Mouse (Mus musculus): ENCODE measurements around the gene Slc12a8. TPM values are rescaled to one million over a fixed set of nuclear protein-coding genes. Genes with fewer than 3 reads are reported as not detected.
"Not testable (repeated sequence)": the region's sequence is repeated elsewhere in the genome, so short reads cannot be mapped to it uniquely, and the experiment has no call there.

The Slc12a8 gene
- total RNA-seq (2021) = 1 to 10 TPM; 1.3 to 1.5 TPM

DNA sequence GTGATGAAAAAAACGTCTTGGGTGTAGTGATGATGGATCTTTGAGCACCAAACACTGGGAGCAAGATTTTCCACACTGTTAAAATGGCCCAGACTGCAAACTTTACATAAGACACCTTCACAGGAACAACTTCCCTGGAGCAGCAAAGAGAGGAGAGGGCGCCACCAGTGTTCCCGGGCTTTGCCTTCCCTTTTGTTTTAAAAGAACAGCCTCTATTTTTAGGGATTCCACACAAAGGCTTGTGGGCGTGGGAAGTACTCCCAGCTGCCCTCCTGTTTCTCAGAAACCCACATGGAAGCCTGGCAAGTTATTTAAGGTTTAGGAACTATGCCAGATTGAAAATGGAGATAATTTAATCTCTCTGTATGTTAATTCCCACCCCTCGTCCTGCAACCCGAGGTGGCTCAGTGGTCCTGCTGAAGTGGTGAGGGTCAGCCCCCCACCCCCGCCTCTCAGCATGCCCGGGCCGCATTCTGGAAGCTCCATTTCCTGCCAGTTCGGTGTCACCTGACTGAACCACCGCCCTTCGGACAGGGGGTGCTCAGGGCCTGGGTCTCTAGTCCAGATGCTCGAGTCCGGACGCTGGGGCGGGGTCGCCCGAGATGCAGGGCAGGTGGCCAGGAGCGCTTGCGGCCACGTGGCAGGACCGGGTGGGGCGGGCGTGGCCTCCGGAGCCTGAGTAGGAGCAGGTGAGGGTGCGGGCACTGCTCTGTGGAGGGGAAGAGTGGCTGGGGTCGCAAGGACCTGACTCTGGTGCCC is at the start of gene Slc12a8:
TSS of gene Slc12a8 (plus strand) at position 522 of the 759 bp plus-strand sequence.
- peak; percentile 26 for DNase-seq
- intact Hi-C loops (cut with DNase I) = no loop called here

DNA sequence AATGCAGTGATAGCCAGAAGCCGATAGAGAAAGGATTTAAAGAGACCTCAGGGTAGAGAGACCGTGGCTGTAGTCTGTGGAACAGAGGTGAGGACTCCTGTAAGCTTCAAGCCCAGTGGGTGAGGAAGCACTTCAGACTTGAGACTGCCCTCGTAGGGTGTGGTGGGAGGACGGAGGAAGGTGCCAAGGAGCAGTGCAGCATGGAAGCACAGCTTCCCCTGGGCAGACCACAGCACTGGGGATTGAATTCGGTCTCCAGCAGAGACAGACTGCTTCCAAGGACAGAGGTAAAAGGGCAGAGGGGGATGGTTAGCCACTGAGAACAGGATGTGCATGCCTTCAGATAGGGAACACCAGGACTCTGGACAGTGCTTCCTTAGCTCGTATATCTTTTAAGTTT is 49.7 kb upstream of the Slc12a8 start:
- intact Hi-C loops (cut with DNase I) = no loop called here
- DNase-seq = no peak

- no peak for DNase-seq
- intact Hi-C loops (cut with DNase I) = no loop called here
Measured at GRCm38 (mm10) chr16:33469973-33470372, 47.2 kb upstream of the Slc12a8 start.

DNA sequence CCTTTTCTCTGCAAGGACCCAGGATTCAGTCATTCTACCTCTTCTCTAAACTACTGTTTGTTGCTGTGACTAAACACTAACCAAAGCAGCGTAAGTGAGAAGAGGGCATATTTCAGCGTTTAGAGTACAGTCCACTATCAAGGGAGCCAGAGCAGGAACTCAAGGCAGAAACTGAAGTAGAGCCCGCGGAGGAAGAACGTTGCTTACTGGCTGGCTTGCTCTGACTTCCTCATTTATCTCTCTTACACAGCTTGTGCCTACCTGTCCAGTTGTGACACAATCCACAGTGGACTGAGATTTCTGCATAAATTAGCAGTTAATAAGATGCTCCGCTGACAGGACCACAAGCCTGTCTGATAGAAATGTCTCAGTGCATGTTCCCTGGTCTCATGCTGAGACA is 42.7 kb upstream of the Slc12a8 start:
- intact Hi-C loops (cut with DNase I) = no loop called here
- DNase-seq = no peak

- DNase-seq = no peak
- intact Hi-C loops (cut with DNase I) = no loop called here
Measured at GRCm38 (mm10) chr16:33479926-33480325, 37.2 kb upstream of the Slc12a8 start.

- intact Hi-C loops (cut with DNase I) = no loop called here
- DNase-seq = peak; percentile 11
Measured at GRCm38 (mm10) chr16:33481148-33481547, 36.0 kb upstream of the Slc12a8 start.

- intact Hi-C loops (cut with DNase I) = no loop called here
- no peak for DNase-seq
Measured at GRCm38 (mm10) chr16:33482309-33482708, 34.8 kb upstream of the Slc12a8 start.

DNA sequence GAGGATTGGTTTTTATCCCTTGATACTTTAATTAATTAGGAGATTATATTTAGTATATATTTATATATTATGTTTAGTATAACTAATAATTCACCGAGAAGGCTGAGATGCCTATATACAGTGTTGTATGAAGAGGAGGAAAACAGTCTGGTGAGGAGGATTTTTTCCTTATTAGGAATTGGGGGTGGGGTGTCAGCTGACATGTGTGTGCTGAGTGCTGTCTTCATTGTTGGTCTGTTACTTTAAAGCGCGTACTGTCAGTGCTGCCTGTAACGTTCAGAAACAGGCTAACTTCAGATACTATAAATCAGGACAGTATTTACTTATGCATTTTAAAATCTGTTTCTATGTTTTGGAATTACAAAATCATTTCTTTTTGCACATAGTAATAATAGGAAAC is 29.4 kb upstream of the Slc12a8 start:
- no peak for DNase-seq
- intact Hi-C loops (cut with DNase I) = no loop called here

GRCm38 (mm10) chr16:33494374-33494773 is 22.8 kb upstream of the Slc12a8 start:
- intact Hi-C loops (cut with DNase I) = no loop called here
- no peak for DNase-seq

GRCm38 (mm10) chr16:33508082-33508481 is 9.0 kb upstream of the Slc12a8 start:
- DNase-seq = no peak
- intact Hi-C loops (cut with DNase I) = no loop called here

- DNase-seq; intact Hi-C loops (cut with DNase I): not testable (repeated sequence)
Measured at GRCm38 (mm10) chr16:33509231-33509630, 7.9 kb upstream of the Slc12a8 start.

GRCm38 (mm10) chr16:33510856-33511255 is 6.3 kb upstream of the Slc12a8 start:
- DNase-seq; intact Hi-C loops (cut with DNase I): not testable (repeated sequence)

GRCm38 (mm10) chr16:33512555-33512954 is 4.6 kb upstream of the Slc12a8 start:
- intact Hi-C loops (cut with DNase I) = no loop called here
- no peak for DNase-seq

DNA sequence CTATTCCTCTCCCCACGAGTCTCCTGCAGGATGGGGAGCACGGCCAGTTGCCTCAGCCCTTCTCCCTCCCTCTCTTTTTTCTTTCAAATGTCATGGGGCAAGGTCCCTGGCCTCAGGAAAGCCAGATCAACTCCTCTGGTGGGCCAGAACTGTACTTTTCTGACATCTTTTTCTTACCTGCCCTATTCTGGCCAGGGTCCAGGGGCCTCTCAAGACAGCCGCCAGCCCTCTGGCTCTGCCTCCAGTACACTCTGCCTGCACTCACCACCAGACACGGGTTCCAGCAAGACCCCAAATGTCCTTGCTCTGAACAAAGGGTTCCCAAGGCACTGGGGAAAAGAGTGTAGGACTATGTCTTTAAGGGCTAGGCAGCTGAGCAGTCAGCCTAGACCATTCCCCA is 499 bp downstream of the Slc12a8 start:
- intact Hi-C loops (cut with DNase I) = no loop called here
- DNase-seq = no peak

DNA sequence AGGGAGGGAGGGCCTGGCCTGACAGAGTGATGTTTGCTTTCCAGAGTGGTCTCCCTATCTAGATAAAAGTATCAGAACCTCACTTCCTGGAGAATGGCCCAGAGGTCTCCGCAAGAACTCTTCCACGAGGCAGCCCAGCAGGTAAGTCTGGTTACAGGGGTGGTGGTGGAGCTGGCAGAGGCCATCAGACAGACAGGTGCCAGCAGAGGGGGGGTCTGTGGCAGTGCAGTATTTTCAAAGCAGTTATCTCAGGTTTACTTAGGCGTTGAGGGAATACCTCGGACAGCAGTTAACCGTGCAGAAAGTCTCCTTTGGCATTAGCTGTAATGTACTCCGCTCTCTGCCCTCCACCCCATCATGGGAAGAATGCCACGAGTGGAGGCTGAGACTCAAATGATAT is 1.1 kb downstream of the Slc12a8 start:
- DNase-seq = no peak
- intact Hi-C loops (cut with DNase I) = no loop called here

DNA sequence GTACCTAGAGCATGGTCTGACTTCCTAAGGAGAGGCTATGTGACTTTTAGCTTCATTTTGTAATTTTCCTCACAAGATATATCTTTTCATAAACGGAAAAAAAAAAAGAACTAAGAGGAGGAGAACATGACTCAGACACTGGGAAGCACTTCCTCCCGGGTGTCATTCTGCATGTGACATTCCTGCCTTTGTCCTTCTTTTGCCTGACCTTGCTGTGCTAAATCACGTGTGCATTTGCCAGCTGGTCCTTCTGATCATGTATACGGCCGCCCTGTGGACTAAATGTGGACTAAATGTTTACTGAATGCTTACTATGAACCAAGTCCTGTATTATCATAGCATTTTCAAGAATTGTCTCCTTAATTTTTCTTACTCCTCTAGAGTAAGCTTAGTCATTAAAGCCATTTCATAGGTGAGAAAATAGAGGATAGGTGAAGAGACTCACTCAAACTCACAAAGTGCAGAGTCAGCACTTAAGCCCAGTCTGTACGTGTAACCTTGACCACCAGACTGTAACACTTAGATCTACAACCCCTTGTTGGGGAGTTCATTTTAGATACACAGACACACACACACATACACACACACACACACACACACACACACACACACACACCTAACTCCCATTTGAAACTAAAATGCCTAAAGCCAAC is 2.9 kb downstream of the Slc12a8 start:
- DNase-seq = peak; percentile 48

DNA sequence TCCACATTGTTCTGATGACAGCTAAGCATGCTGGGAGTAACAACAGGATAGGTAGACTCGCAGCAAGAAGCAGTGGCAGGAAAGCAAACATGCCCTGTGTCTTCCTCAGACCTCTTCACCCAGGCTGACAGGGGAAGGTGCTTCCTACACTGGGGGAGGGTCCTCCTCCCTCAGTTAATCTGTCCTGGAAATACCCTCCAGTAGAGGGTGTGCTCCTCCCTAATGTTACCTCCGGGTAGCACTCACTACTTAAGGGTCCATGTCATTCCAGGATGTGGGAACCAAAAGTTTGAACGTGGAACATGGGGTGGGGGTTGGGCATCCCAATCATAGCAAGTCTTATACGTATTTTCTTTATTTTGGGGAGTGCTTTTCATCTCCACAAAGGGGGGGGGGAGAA is 5.4 kb downstream of the Slc12a8 start:
- intact Hi-C loops (cut with DNase I) = no loop called here
- DNase-seq = no peak

More for the DNA sequence above, 2.9 kb downstream of the Slc12a8 start:
- intact Hi-C loops (cut with DNase I) = no loop called here

GRCm38 (mm10) chr16:33523571-33523970 is 6.4 kb downstream of the Slc12a8 start:
- no peak for DNase-seq
- intact Hi-C loops (cut with DNase I) = no loop called here

DNA sequence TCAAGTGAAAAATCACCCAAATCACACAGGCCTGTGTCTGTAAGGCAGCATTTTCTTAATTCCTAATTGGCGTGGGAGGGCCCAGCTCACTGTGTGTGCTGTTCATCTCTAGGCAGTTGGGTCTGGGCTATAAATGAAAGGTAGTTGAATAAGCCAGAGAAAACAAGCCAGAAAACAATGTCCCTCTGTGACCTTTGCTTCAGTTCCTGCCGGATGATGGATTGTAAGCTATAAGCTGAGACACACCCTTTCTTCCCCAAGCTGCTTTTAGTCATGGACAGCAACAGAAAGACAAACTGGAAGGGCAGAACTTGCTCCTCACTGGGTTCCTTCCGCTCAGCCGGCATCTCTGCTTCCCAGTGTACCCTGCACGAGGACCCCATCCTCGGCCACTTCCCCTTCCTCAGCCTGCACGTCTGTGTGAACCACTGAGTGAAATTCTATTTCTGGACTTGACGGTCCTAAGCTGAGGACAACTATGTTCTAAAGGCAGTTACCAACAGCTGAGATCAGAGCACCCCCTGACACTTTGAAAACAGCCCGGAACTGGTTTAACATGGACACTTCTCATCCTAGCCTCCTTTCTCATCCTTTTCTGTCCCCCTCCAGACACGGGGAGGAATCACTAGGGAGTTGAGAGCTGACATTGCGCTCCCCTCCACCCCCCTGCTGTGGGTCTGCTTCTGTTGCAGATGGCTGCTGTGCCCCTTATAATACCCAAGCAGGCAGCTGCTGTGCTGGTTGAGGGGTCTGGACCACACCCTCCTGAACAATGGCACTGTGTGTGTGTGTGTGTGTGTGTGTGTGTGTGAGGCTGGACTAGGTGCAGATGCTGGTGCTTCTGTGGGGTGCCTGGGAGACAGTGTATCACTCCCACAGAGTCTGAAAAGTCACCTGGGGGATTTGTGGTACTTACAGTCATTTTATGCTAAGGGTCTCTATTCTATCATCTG is 12.7 kb downstream of the Slc12a8 start:
- intact Hi-C loops (cut with DNase I) = no loop called here
- DNase-seq = no peak

GRCm38 (mm10) chr16:33531184-33531583 is 14.1 kb downstream of the Slc12a8 start:
- intact Hi-C loops (cut with DNase I) = no loop called here
- no peak for DNase-seq

DNA sequence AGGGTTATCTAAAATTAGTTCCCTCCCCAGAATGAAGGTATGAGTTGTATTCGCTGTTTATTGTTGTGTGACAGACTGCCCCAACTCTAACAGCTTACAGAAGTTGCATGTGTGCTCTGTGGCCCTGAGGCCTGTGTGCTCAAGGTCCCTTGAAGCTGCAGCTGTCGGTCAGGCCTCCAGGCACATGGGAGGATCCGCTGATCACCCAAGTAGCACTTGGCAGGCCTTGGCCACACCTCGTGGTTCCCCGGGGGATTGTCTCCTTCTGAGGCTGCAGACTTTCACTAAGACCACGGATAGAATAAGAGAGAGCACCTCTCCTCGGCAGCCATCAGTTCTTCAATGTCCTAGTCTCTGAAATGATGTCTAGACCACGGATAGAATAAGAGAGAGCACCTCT is 19.3 kb downstream of the Slc12a8 start:
- intact Hi-C loops (cut with DNase I) = no loop called here

More for the DNA sequence above, 19.3 kb downstream of the Slc12a8 start:
- DNase-seq = no peak
